Mouse (Mus musculus) forebrain, embryonic 11.5 days (tissue): ENCODE measurements at regions not wholly inside any gene's neighbourhood (a gene's known extent, or its start where the extent isn't known, plus 50 kb on each side); places are given as distances from the start of the nearest gene placed in this dataset.
"Not testable (repeated sequence)": the region's sequence is repeated elsewhere in the genome, so short reads cannot be mapped to it uniquely, and the experiment has no call there.

Experiments used
- ATAC-seq: fragments of 200-750 bp; cut with Nextera tagmentation; replicated peaks from 2 replicates; pipeline ENCODE4 v1.8.0; 2017; ENCODE audit warnings: moderate TSS enrichment; ENCODE audit not compliant: low FRiP score
- DNase-seq: peaks from one replicate; pipeline ENCODE4 v3.0.0-alpha.2; 2017; ENCODE audit warnings: low spot score
- H3K27ac ChIP-seq: fragments of 300-500 bp; sonication (generic); 2 replicates; pipeline ENCODE4 v1.5.1; 2014; ENCODE audit warnings: low read depth, low read length
- H3K27me3 ChIP-seq: fragments of 300-500 bp; sonication (generic); 2 replicates; pipeline ENCODE4 v1.6.1; 2014; ENCODE audit warnings: mild to moderate bottlenecking, low read length, mixed read lengths; ENCODE audit not compliant: control insufficient read depth, insufficient read depth
- H3K36me3 ChIP-seq: fragments of 300-500 bp; sonication (generic); 2 replicates; pipeline ENCODE4 v1.6.1; 2014; ENCODE audit warnings: mild to moderate bottlenecking, low read length, moderate library complexity, mixed read lengths; ENCODE audit not compliant: control insufficient read depth, insufficient read depth
- H3K4me1 ChIP-seq: fragments of 300-500 bp; sonication (generic); replicated peaks from 2 replicates; pipeline ENCODE4 v1.6.1; 2014; ENCODE audit warnings: low read length, mixed read lengths; ENCODE audit not compliant: control insufficient read depth, insufficient read depth
- H3K4me2 ChIP-seq: fragments of 300-500 bp; sonication (generic); 2 replicates; pipeline ENCODE4 v1.6.1; 2014; ENCODE audit warnings: low read depth, mild to moderate bottlenecking, low read length, moderate library complexity, mixed read lengths; ENCODE audit not compliant: severe bottlenecking
- H3K4me3 ChIP-seq: fragments of 300-500 bp; sonication (generic); 2 replicates; pipeline ENCODE4 v1.5.1; 2014; ENCODE audit warnings: low read depth, low read length
- H3K9ac ChIP-seq: fragments of 300-500 bp; sonication (generic); 2 replicates; pipeline ENCODE4 v1.6.1; 2014; ENCODE audit warnings: low read length
- H3K9me3 ChIP-seq: fragments of 300-500 bp; sonication (generic); 2 replicates; pipeline ENCODE4 v1.6.1; 2016; ENCODE audit warnings: low read length, mixed read lengths; ENCODE audit not compliant: control insufficient read depth
- WGBS: fragments of 180-500 bp; shearing (Covaris S2); extraction: QIAGEN DNeasy Blood & Tissue Kit; methylation state at CpG from one replicate; pipeline ENCODE4 v1.1.7; 2014; 5-methylcytosine and 5-hydroxymethylcytosine counted together

- H3K27me3 ChIP-seq, result no peaks in the 10 kb centered on the region
- DNase-seq (no peak), ATAC-seq (no peak)
- no peaks in the 10 kb centered on the region for H3K9me3 ChIP-seq
- H3K4me3 ChIP-seq, result no peak overlapping the region
- H3K27ac ChIP-seq, result no peak overlapping the region
- no peaks in the 10 kb centered on the region for H3K4me1 ChIP-seq
- no peak overlapping the region for H3K4me2 ChIP-seq
- WGBS, result 56% methylated on average over 2 of the region's 2 CpGs
- no peaks in the 10 kb centered on the region for H3K36me3 ChIP-seq
- H3K9ac ChIP-seq, result no peak overlapping the region
These were observed 364.9 kb upstream of the Dpp10 start for GRCm38 (mm10) chr1:124410236-124410635.

- no peaks in the 10 kb centered on the region for H3K9me3 ChIP-seq
- no peaks in the 10 kb centered on the region for H3K36me3 ChIP-seq
- no peak for DNase-seq
- H3K4me2 ChIP-seq, result no peak overlapping the region
- 58% methylated on average over 3 of the region's 3 CpGs for WGBS
- no peak overlapping the region for H3K27ac ChIP-seq
- H3K4me3 ChIP-seq, result no peak overlapping the region
- 0 out of 2 replicates have a peak, but pooled peaks have one; percentile 26 for ATAC-seq
- no peaks in the 10 kb centered on the region for H3K27me3 ChIP-seq
- H3K9ac ChIP-seq, result no peak overlapping the region
- H3K4me1 ChIP-seq, result no peaks in the 10 kb centered on the region
These were observed 364.4 kb upstream of the Dpp10 start for GRCm38 (mm10) chr1:124409781-124410180.

GRCm38 (mm10) chr1:124369604-124370003, 324.2 kb upstream of the Dpp10 start:
- Histone ChIP-seq H3K27me3 (no peaks in the 10 kb centered on the region), H3K9me3 (no peaks in the 10 kb centered on the region), H3K36me3 (no peaks in the 10 kb centered on the region), H3K4me3 (no peak overlapping the region), H3K27ac (no peak overlapping the region), H3K4me1 (no peaks in the 10 kb centered on the region), H3K4me2 (no peak overlapping the region), H3K9ac (no peak overlapping the region)
- WGBS, result 29% methylated on average over 4 of the region's 4 CpGs
- DNase-seq (no peak), ATAC-seq (no peak)

GRCm38 (mm10) chr1:124348491-124348890, 303.1 kb upstream of the Dpp10 start:
- H3K4me3 ChIP-seq, H3K27me3 ChIP-seq, H3K9me3 ChIP-seq, H3K4me1 ChIP-seq, H3K4me2 ChIP-seq, H3K9ac ChIP-seq, H3K36me3 ChIP-seq, ATAC-seq, H3K27ac ChIP-seq, DNase-seq: not testable (repeated sequence)
- 78% methylated on average over 1 of the region's 1 CpGs for WGBS

GRCm38 (mm10) chr1:124339444-124339843, 294.1 kb upstream of the Dpp10 start:
- Histone ChIP-seq H3K36me3 (no peaks in the 10 kb centered on the region), H3K27me3 (no peaks in the 10 kb centered on the region), H3K4me2 (no peak overlapping the region), H3K9ac (no peak overlapping the region), H3K4me1 (no peaks in the 10 kb centered on the region), H3K4me3 (no peak overlapping the region), H3K27ac (no peak overlapping the region), H3K9me3 (no peaks in the 10 kb centered on the region)
- ATAC-seq (no peak), DNase-seq (no peak)
- 88% methylated on average over 2 of the region's 2 CpGs for WGBS

- Histone ChIP-seq H3K9ac (no peak overlapping the region), H3K9me3 (no peaks in the 10 kb centered on the region), H3K4me3 (no peak overlapping the region), H3K27me3 (no peaks in the 10 kb centered on the region), H3K27ac (no peak overlapping the region), H3K4me2 (no peak overlapping the region), H3K36me3 (no peaks in the 10 kb centered on the region), H3K4me1 (no peaks in the 10 kb centered on the region)
- DNase-seq (no peak), ATAC-seq (no peak)
These were observed 293.3 kb upstream of the Dpp10 start for GRCm38 (mm10) chr1:124338648-124339047.

GRCm38 (mm10) chr1:124332294-124332693, 286.9 kb upstream of the Dpp10 start:
- H3K4me2 ChIP-seq, result no peak overlapping the region
- no peaks in the 10 kb centered on the region for H3K9me3 ChIP-seq
- H3K4me3 ChIP-seq, result no peak overlapping the region
- H3K27ac ChIP-seq, result no peak overlapping the region
- DNase-seq (no peak), ATAC-seq (peak; percentile 63)
- H3K9ac ChIP-seq, result no peak overlapping the region
- no peaks in the 10 kb centered on the region for H3K36me3 ChIP-seq
- no peaks in the 10 kb centered on the region for H3K4me1 ChIP-seq
- H3K27me3 ChIP-seq, result no peaks in the 10 kb centered on the region
- WGBS, result 76% methylated on average over 3 of the region's 3 CpGs
